Mouse (Mus musculus) c-Kit-positive CD71-negative TER-119-negative erythroid progenitor cells, embryonic 14.5 days (primary cell): ENCODE measurements at regions not wholly inside any gene's neighbourhood (a gene's known extent, or its start where the extent isn't known, plus 50 kb on each side); places are given as distances from the start of the nearest gene placed in this dataset.

Source experiments
- DNase-seq: peaks from one replicate; pipeline ENCODE4 v3.0.0-alpha.2; 2013; ENCODE audit warnings: low read depth

- no peak for DNase-seq
Measured at GRCm38 (mm10) chr6:84385696-84386095, 208.0 kb downstream of the Cyp26b1 start.

DNA sequence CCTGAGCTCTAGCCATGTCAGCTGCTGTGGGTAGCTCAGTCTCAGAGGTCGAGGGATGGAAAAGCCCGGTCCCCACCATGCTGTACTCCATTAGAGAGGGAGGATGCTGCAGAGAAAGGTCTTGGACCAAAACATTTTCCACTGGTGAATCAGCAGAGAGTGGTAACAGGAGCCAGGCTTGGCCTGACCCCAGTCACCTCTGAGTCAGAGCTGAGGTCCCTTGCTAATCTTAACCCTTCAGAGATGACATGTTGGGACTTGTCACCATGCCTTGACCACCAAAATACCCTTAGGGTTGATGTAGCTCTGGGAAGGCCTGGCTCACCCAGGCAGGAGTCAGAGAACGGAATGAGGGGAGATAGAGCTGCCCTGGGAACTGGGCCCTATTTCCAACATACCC lies 210.0 kb downstream of the Cyp26b1 start:
- DNase-seq: no peak

GRCm38 (mm10) chr6:84383141-84383540 lies 210.6 kb downstream of the Cyp26b1 start:
- DNase-seq: no peak

DNA sequence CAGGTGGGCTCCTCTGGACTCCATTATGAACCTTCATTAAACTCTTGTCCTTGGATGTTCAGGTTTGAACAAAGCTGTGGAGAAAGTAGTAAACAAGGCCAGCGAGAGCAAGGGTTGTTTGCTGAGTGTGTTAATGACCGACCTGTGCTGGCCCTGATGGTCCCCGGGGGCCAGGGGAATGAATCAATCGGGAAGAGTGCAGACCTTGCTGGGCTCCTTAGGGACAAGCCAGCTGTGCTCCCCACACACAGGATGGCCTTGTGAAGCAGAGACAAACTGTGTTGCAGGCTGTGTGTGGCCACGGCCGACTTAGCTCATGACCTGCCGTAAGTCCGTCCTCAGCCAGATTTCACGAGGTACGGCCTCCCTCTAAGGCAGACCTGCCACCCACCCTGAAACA lies 212.1 kb downstream of the Cyp26b1 start:
- DNase-seq: no peak

GRCm38 (mm10) chr6:84376666-84377065 lies 217.0 kb downstream of the Cyp26b1 start:
- DNase-seq: no peak

GRCm38 (mm10) chr6:84375498-84375897 lies 218.2 kb downstream of the Cyp26b1 start:
- no peak for DNase-seq

GRCm38 (mm10) chr6:84366365-84366764 lies 227.3 kb downstream of the Cyp26b1 start:
- DNase-seq: no peak

DNA sequence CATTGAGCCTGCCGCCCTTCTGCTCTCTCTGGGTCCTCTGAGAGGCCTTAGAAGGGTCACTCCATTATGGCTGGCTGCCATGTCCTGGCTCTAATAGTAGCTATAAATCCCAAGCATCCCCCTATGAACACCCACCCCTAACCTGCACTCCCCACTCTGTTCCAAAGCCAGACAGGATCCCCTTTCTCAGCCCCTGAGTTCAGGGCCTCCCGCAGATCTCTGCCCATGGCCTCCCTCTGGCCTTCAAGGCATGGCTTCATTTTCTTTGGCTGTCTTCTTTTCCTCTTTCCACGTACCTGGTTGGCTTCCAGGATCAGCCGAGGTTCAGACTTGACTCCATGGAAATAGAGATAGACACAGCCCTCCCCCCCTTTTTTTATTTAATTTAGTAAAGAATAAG lies 227.8 kb downstream of the Cyp26b1 start:
- DNase-seq: no peak

- no peak for DNase-seq
Measured at GRCm38 (mm10) chr6:84364964-84365363, 228.7 kb downstream of the Cyp26b1 start.

GRCm38 (mm10) chr6:84362331-84362730 lies 231.4 kb downstream of the Cyp26b1 start:
- DNase-seq: no peak

DNA sequence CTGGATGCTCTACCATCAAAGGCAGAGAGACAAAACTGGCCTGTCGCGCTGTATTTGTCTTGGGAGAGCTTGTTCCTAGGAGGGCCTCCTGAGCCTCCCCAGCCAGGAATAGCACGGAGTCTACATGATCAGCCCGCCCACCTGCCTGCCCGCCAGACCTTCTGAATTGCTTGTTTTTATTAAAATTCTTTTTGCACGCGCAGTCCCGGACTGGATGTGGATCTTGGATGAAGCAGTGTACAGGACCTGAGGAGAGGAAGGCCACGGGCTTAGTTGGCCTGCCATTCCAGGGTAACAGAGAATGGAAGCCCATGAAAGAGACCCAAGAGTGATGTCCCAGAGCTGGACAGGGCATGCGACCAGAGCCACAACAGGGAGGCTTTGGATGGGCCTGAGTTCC lies 235.8 kb downstream of the Cyp26b1 start:
- DNase-seq: no peak

- DNase-seq: no peak
Measured at GRCm38 (mm10) chr6:84353425-84354220, 240.1 kb downstream of the Cyp26b1 start.

- DNase-seq: no peak
Measured at GRCm38 (mm10) chr6:84344936-84345335, 248.8 kb downstream of the Cyp26b1 start.

- no peak for DNase-seq
Measured at GRCm38 (mm10) chr6:84333666-84334179, 260.0 kb downstream of the Cyp26b1 start.

DNA sequence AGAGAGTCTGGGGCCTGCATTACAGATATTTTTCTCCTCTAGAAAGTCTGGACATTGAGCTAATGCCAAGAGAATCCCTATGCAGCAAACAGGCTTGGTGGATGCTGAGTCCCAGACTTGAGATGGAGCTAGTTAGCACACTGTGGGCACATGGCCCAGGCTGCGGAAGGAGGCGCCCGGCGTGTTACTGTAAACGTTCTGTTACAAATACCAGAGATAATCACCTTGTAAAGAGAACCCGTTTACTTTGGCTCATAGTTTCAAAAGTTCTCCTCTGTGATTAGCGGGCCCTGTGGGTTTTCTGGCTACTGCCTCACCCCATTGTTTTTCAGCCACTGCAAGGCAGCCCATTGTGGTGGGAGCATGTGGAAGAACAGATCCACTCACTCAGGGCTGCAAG lies 264.6 kb downstream of the Cyp26b1 start:
- no peak for DNase-seq

DNA sequence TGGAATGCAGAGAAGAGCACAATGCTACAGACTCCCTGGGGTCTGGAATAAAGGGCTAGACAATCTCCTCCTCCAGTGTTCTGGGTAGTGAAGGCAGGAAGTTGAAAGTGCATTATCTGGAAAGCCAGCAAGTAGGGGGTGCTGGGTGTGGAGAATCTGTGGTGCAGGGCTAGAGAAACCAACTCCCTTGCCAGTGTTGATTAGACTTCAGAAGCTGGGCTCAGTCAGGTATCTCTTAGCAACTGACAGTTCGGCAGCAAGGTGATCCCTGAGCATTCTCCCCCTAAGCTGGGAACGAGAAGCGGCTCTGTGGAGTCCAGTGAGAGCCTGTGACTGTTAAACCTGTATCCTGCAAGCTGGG lies 265.7 kb downstream of the Cyp26b1 start:
- DNase-seq: no peak

DNA sequence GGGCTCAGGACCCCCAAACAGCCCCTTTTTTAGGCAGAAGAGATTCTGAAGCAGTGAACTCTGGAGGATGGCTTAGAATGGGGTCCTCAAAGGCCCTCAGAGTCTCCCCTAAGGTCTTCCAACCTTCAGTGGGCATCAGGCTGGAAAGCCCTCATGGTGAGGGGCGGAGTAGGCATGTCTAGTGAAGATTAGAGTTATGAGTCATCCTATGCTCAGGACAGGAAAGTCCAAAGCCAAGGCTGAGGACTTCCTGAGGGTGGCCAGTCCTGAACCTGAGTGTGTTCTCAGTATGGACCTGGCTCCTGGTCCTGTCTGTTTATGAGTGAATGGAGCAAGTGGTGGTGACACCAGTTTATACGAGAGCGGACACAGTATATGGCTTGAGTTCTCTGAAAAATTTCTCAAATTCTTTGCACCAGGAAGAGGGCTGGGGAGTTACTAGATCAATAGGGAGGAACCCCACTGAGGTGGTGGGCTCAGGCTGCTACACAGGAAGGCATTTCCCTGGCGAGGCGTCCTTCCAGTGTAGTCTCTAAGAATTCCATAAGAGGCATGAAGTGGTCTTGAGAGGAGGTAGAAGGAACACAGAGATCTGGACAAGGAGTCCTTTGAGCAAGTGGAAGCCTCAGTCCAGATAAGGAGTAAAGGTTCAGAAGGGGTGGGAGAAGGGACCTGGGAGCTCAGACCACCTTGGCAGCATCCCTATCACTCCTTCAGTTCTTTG lies 266.2 kb downstream of the Cyp26b1 start:
- DNase-seq: no peak

DNA sequence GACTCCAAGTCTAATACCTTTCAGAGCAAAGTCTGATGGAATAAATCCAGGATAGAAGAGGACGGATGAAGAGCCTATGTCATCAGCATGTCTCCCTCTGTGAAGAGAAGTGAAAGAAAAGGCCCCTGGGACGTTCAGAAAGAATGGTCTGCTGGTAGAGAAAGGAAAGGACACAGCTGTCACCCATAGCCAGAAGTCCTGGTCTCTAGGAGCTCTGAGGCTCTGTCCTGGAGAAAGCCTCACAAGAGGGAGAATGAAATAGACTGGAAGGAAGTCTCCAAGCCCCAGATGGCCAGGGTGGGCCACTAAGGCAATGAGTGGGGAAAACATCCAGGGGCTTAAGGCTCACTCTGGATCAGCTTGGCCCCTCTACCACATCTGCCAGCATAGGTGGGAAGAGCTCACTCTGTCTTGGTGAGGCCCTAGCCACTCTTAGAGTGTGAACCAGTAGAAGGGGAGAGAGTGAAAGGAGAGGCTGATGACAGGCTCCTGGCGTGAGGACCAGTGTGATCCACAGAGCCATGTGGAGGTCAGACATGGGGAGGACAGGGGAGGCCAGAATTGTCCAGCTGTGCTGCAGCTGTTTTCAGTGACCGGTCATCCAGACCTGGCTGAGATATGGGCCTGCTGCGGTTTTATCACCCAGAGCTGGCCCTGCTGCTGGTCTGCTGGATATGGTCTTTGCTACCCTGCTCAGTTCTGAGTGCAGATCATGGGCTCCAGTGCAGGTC lies 268.2 kb downstream of the Cyp26b1 start:
- no peak for DNase-seq

DNA sequence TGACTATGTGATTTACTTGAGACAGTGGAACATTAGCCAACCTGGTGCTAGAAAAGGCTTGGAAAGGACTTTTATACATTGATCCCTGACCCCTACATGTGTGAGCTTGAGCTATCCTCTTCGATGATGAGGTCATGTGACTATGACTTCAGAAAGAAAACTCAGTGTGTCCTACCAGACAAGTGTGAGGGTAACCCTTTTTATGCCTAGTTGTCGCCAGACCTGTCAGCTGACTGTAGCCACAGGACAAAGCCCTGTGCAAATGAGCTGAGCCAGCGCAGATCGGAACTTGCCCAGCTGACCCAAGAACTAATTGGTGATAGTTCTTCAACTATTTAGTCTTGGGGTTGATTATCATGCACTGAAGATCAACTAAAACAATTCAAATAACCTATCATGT lies 269.5 kb downstream of the Cyp26b1 start:
- DNase-seq: no peak

DNA sequence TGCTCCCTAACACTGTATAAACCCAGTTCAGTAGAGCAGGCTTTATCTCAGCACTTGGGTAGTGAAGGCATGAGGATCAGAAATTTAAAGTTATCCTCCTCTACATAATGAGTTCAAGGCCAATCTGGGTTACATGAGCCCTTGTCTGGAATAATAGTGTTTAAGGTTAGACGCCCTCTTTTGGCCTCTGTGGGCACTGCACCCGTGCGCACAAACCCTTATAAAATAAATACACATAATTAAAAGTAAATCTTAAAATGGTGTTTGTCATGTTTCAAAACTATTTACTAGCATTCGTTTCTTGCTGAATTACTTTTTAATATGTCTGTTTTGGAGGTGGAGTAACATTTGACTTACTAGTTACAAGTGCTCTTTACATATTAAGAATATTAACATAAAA lies 271.2 kb downstream of the Cyp26b1 start:
- DNase-seq: no peak

GRCm38 (mm10) chr6:84320586-84320985 lies 273.1 kb downstream of the Cyp26b1 start:
- no peak for DNase-seq

GRCm38 (mm10) chr6:84318774-84319173 lies 274.9 kb downstream of the Cyp26b1 start:
- DNase-seq: no peak

- DNase-seq: no peak
Measured at GRCm38 (mm10) chr6:84317026-84317425, 276.7 kb downstream of the Cyp26b1 start.
